ENCODE assay signal across 24 mouse cellular contexts in the genomic region with DNA sequence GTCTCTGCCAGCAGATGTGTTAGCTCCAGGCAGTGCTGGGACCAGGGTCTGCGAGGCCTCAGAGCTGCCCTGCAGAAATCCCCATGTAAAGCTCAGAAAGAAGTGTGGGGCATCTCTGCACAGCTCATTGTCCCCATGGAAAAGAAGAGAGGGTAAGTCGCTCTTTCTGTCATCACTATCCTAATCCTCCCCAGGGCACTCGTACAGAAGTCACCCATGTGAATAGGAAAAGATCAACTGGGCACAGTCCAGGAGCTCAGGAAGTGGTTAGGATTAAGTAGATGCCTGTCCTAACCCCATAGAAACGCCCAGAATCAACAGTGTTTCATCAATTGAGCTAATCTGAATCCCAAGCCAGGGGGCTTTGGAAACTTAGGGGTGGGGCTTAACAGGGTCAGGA.
A peak's percentile ranks its signal among the peaks of the same experiment; 100 is the strongest.
DNase-seq lines count a peak whose midpoint lies in the region; ATAC-seq and TF ChIP-seq lines count a peak whose summit lies in the region.
"Had no signal": no experiment of that assay in that cellular context is flagged by ENCODE, and none has a peak within 500 bp of the region (broad histone marks: within the 10 kb centered on the region; RNA-seq: fewer than 3 reads in every experiment).

No protein-coding gene starts in this region.

- TF ChIP-seq CTCF in forebrain, postnatal 0 days (IDR thresholded peaks at IDR 0.05; ENCODE audit: low read depth), result no peak
- no peak for TF ChIP-seq CTCF in Patski (IDR thresholded peaks at IDR 0.05)

- in situ Hi-C loops in Patski (cut with MboI; ENCODE audit: low pct_unique_long_range_greater_than_20kb), result no loop called here

- 4% methylated on average over 4 of the region's 4 CpGs for WGBS in forebrain, embryonic 10.5 days
- WGBS in forebrain, postnatal 0 days, result 30% methylated on average over 4 of the region's 4 CpGs
- WGBS in kidney, embryonic 14.5 days, result 29% methylated on average over 4 of the region's 4 CpGs
- 30% methylated on average over 4 of the region's 4 CpGs for WGBS in limb, embryonic 12.5 days

- peaks cover 91% of the 10 kb centered on the region for H3K27me3 ChIP-seq in forebrain, embryonic 10.5 days (ENCODE audit: poor library complexity, severe bottlenecking)
- H3K27me3 ChIP-seq in forebrain, postnatal 0 days (ENCODE audit: insufficient read depth, low read length), result no peaks in the 10 kb centered on the region
- peaks cover 3% of the 10 kb centered on the region; the same call in 1 of the 2 replicates for H3K27me3 ChIP-seq in kidney, embryonic 14.5 days (ENCODE audit: control insufficient read depth, insufficient read depth, low read length)
- no peaks in the 10 kb centered on the region for H3K27me3 ChIP-seq in Patski
- H3K27me3 ChIP-seq in limb, embryonic 12.5 days, result peaks cover 13% of the 10 kb centered on the region; the same call in 1 of the 2 replicates
- H3K27me3 ChIP-seq: hindbrain, embryonic 15.5 days; lung, embryonic 15.5 days had no signal

- H3K9ac ChIP-seq in forebrain, postnatal 0 days, result no peak overlapping the region
- no peak overlapping the region for H3K9ac ChIP-seq in kidney, embryonic 14.5 days (ENCODE audit: low read depth, low read length)
- H3K9ac ChIP-seq in limb, embryonic 12.5 days (replicated peaks), result no peak overlapping the region
- H3K9ac ChIP-seq: heart, embryonic 12.5 days; hindbrain, embryonic 15.5 days; liver, embryonic 15.5 days; lung, embryonic 15.5 days; neural tube, embryonic 13.5 days had no signal

- no peak overlapping the region for H3K4me2 ChIP-seq in forebrain, postnatal 0 days (ENCODE audit: low read depth)
- H3K4me2 ChIP-seq in kidney, embryonic 14.5 days (replicated peaks; ENCODE audit: low read depth, low read length), result no peak overlapping the region
- H3K4me2 ChIP-seq in limb, embryonic 12.5 days, result peak overlapping the region; percentile 78
- H3K4me2 ChIP-seq: heart, embryonic 12.5 days; hindbrain, embryonic 15.5 days; liver, embryonic 15.5 days; lung, embryonic 15.5 days; neural tube, embryonic 13.5 days had no signal

- no peak for ATAC-seq in forebrain, postnatal 0 days
- ATAC-seq in kidney, embryonic 14.5 days (ENCODE audit: low FRiP score, low TSS enrichment), result no peak
- ATAC-seq in Patski, result peak; percentile 70
- ATAC-seq in limb, embryonic 12.5 days (ENCODE audit: insufficient number of reproducible peaks, insufficient read depth, low FRiP score, low TSS enrichment, low read depth), result no peak

- CTCF ChIA-PET in Patski (lab: Charles Lee), result interaction anchor here (0.8 to 1.4 kb wide), 3 partner anchors 9 to 22 kb away, joined by 3 read pairs; no protein-coding TSS in a partner anchor

- H3K4me1 ChIP-seq in forebrain, embryonic 10.5 days, result peaks cover 97% of the 10 kb centered on the region
- H3K4me1 ChIP-seq in forebrain, postnatal 0 days (ENCODE audit: insufficient read depth), result peaks cover 22% of the 10 kb centered on the region
- H3K4me1 ChIP-seq in kidney, embryonic 14.5 days (ENCODE audit: control insufficient read depth, insufficient read depth, low read length), result peaks cover 43% of the 10 kb centered on the region
- H3K4me1 ChIP-seq in limb, embryonic 12.5 days (replicated peaks), result peaks cover 87% of the 10 kb centered on the region
- H3K4me1 ChIP-seq: liver, embryonic 15.5 days had no signal

- H3K4me3 ChIP-seq in forebrain, embryonic 10.5 days, result 0 out of 2 replicates have a peak overlapping the region, but pooled peaks have one; percentile 5
- H3K4me3 ChIP-seq in forebrain, postnatal 0 days (ENCODE audit: low read depth, low read length), result no peak overlapping the region
- no peak overlapping the region for H3K4me3 ChIP-seq in kidney, embryonic 14.5 days (ENCODE audit: low read length)
- no peak overlapping the region for H3K4me3 ChIP-seq in limb, embryonic 12.5 days (replicated peaks)
- H3K4me3 ChIP-seq: gastrocnemius, adult 2 months; heart, embryonic 12.5 days; hindbrain, embryonic 15.5 days; liver, embryonic 15.5 days; lung, embryonic 15.5 days; neural tube, embryonic 13.5 days had no signal

- DNase-seq in forebrain, embryonic 10.5 days (ENCODE audit: extremely low spot score, low spot score), result no peak
- DNase-seq in forebrain, postnatal 0 days, result no peak
- no peak for DNase-seq in kidney, adult 11 months
- DNase-seq in Patski (ENCODE audit: low read depth, low spot score), result peak; percentile 10
- DNase-seq in right cerebral cortex, postnatal 10 days (ENCODE audit: low spot score in 2 of 2), result no peak
- DNase-seq: adrenal gland, postnatal 25 days; cerebellum, adult 8-10 months; cerebellum, postnatal 36 days; gastrocnemius, adult 2 months; heart, postnatal 36 days; kidney, adult 9 months; kidney, postnatal 36 days; layer of hippocampus, postnatal 36 days; liver; lung, postnatal 36 days; thymus, adult 18-20 months; thymus, postnatal 36 days had no signal

- POLR2A ChIA-PET in Patski (lab: Charles Lee), result no interaction called here

- peak overlapping the region; percentile 60 for H3K27ac ChIP-seq in forebrain, embryonic 10.5 days
- H3K27ac ChIP-seq in forebrain, postnatal 0 days (ENCODE audit: low read depth, low read length), result no peak overlapping the region
- H3K27ac ChIP-seq in kidney, embryonic 14.5 days (ENCODE audit: low read depth, low read length), result peak overlapping the region; percentile 11; the same call in 1 of the 2 replicates
- H3K27ac ChIP-seq in limb, embryonic 12.5 days, result no peak overlapping the region
- H3K27ac ChIP-seq: gastrocnemius, adult 2 months; hindbrain, embryonic 15.5 days; liver, embryonic 15.5 days; lung, embryonic 15.5 days; neural tube, embryonic 13.5 days had no signal

- H3K36me3 ChIP-seq in forebrain, embryonic 10.5 days (replicated peaks), result no peaks in the 10 kb centered on the region
- no peaks in the 10 kb centered on the region for H3K36me3 ChIP-seq in forebrain, postnatal 0 days (ENCODE audit: insufficient read depth)
- no peaks in the 10 kb centered on the region for H3K36me3 ChIP-seq in kidney, embryonic 14.5 days (ENCODE audit: control insufficient read depth, insufficient read depth, low read length)
- H3K36me3 ChIP-seq in limb, embryonic 12.5 days, result no peaks in the 10 kb centered on the region
- H3K36me3 ChIP-seq: heart, embryonic 12.5 days; hindbrain, embryonic 15.5 days; liver, embryonic 15.5 days; lung, embryonic 15.5 days; neural tube, embryonic 13.5 days had no signal

- no peaks in the 10 kb centered on the region for H3K9me3 ChIP-seq in forebrain, embryonic 10.5 days
- H3K9me3 ChIP-seq in forebrain, postnatal 0 days (ENCODE audit: low read length), result no peaks in the 10 kb centered on the region
- H3K9me3 ChIP-seq in kidney, embryonic 14.5 days (ENCODE audit: control insufficient read depth, low read length), result no peaks in the 10 kb centered on the region
- no peaks in the 10 kb centered on the region for H3K9me3 ChIP-seq in limb, embryonic 12.5 days
- H3K9me3 ChIP-seq: heart, embryonic 12.5 days; hindbrain, embryonic 15.5 days; liver, embryonic 15.5 days; lung, embryonic 15.5 days; neural tube, embryonic 13.5 days had no signal

Comparison
In these comparisons a context has a peak if more than half of its experiments do, and no peak if none do; other contexts are left out.
1. H3K27ac ChIP-seq: peak in forebrain, embryonic 10.5 days (single experiment) and kidney, embryonic 14.5 days (single experiment); none in forebrain, postnatal 0 days (single experiment) and limb, embryonic 12.5 days (single experiment).